Mouse (Mus musculus) hindlimb bud, embryonic 11.5 days (tissue): ENCODE results near the gene Zmat3.

Source experiments
- DNase-seq: peaks from one replicate; pipeline ENCODE4 v3.0.0-alpha.2; 2012; ENCODE audit warnings: low read depth, low spot score; ENCODE audit errors: extremely low spot score

Gene Zmat3

DNA sequence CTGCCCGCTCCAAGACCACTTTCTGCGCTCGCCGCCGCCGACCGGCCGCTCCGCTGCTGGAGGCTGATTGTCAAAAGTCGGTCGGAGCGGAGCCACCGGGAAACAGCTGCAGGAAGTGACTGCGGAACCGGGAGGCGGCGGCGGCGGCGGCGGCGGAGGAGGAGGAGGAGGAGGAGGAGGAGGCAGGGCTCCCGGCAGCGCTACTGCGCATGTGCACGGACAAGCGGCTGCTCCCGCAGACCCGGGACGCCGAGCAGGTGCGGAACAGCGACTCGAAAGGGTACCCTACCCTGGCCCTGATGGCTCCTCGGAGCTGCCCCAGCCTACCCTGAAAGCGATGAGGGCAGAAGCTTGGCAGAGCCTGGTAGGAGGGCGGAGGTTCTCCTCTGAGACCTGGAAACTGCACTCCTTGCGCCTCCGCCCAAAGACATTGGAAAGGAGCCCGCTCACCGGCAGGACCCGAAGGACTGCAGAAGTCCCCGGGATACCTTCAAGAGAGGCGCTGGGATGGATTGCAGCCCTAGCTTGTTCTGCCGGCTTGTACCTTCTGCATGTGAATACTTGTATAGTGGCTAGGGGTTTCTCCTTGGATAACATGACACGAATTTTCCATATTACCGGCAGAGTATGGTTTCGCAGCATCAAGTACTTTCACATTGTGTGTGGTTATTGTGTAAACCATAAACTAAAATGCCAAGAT lies at the start of gene Zmat3:
Gene Zmat3, minus strand, starts transcription at position 469 of the 700 bp plus-strand sequence.
- DNase-seq = no peak

DNA sequence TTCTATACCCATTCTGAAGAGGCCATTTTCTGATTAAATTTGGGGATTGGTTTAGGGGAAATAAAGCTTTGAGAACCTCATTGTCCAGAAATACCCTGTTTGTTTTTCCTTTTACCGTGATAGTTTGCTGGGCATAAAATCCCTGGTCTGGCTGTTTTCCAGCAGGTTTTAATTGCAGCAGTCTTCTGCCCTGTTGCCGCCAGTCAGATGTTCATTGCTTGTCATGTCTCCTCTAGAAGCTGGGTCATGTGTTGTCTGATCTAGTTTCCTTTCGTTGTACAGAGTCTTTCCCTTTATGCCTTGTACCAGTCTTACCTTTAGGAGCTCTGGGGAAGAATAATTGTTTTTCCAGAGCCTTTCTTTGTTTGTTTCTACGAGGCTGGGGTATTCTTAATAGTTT lies 48.6 kb upstream of the Zmat3 start:
- DNase-seq = no peak

DNA sequence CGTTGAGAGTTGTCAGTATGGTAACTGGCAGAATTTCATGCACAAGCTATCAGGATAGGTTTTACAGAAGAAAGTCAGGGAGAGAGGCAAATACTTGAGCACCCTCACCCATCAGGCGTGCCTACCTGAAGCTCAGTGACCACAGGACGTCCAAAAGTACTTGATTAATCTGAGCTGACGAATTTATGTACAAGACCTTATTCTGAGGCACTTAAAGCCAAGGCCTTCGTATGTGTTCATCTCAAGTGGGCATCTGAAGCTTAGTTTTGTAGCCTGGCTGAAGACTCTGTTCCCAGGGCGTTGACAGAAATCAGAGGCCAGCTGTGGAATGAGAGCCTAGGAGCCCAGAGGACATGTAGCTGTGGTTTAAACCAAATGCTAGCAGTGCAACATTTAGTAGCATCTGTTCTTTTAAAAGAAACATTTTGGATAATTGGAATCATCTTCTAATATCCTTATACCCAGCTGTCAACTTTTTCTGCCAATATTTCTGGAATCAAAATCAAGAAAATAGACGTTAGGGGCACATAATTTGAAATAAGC lies 46.8 kb upstream of the Zmat3 start:
- DNase-seq = no peak

DNA sequence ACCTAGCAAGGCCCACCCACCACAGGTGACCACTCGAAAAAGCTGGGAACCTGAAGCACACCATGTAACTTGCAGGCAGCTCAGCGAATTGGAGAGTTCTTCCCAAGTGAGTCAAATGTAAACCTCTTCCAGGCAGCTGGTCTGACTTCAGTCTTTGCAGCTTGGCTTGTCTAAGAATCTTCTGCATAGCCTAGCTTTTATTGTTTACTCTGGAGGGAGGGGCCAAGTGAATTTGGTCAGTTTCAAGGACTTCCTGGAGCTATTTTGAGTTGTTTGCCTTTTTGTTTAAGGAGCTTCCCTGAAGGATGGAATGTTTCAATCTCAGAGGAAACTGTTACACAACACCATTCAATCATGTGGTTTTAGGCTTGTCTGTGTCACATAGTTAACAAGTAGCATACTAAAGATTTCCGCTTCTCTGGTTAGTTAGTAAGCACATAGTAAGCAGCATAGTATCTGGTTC lies 43.0 kb upstream of the Zmat3 start:
- no peak for DNase-seq

DNA sequence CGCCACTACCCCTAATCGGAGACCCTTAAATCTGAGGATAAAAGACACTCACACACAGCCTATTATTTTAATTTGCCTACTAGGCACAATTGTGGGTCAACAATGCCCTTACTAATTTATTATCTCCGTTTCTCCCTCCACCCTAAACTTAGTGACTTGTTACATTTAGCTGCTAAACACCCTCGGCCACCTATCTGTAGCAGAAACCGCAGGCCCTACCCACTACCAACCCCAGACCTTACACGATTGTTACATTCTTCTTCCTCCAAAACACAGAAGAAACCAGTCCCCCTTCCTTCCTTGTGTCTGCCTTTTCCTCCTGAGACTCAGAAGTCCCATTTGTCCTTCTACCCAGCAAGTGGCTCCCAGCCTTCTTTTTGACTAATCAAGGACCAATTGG lies 41.0 kb upstream of the Zmat3 start:
- DNase-seq = no peak

DNA sequence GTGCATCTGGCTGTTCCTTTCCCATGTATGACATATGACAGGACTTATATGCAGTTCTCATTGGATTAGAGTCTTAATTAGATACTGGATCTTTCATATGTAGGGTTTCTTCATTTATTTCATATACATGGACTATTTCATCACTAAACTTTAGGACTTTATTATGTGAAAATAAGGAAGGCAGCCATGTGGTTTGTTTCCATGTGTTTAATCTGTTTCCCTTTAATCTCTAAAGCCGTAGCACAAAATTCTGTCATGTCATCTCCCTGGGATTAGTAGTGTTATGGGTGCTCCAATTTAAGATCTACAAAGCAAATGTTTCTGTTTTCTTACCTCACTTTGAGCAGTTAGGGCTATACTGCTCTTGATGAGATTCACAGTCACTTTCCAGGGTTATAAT lies 39.9 kb upstream of the Zmat3 start:
- DNase-seq = no peak

DNA sequence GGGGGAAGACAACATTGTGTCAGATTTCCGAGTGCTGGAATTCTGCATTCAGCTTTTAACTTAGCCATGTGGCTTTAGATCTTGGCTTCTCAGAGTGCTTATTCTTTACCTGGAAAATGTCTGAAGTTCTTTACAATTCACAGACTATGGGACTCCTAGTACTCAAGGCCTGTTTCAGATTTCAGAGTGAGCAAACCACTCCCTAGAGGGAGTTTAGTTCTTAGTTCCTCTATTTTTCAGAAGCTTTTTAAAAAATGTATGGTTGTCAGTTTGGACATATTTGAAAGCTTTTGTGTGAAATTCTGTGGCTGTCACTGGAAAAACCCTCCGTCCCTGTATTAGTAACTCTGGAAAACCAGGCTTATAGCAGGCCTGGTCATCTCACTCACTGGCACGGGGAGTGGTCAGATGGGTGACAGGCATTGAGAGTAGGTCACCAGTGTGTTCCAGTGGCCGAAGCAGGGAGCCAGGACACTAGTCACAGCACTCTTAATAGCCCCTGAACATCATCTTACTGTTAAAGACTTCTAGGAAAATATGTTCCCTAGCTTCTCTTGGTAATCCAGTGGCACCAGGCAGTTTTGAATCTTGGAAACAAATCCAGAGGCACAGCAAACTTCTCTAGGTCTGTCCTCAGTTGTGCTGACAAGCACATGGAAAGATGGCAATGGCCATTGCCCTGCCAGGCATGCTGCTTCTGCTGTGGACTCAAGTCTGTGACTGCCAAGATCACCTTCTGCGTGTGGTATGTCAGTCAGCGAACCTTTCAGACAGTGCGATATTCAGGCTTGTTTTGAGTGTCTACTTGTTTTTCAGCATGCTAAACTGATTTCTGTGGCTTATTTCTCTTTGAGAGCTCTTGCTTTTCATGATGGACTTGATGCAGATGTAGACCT lies 37.4 kb upstream of the Zmat3 start:
- no peak for DNase-seq

DNA sequence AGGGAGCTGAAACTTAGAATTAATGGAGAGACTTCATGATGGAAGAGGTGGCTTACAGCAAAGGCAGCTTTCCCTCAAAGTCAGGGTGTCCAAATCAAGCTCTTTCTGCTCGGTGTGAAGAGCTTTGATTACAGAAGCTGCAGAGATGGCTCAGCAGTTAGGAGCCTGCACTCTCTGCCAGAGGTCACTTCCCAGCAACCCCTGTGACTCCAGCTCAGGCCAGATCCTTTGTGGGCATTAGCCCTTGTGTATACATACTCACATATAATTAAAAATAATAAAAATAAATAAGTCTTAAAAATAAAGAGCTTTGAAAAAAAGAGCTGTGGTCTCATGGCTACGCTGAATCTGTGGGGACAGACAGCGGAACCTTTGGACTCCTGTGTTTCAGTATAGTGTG lies 35.8 kb upstream of the Zmat3 start:
- DNase-seq = no peak

DNA sequence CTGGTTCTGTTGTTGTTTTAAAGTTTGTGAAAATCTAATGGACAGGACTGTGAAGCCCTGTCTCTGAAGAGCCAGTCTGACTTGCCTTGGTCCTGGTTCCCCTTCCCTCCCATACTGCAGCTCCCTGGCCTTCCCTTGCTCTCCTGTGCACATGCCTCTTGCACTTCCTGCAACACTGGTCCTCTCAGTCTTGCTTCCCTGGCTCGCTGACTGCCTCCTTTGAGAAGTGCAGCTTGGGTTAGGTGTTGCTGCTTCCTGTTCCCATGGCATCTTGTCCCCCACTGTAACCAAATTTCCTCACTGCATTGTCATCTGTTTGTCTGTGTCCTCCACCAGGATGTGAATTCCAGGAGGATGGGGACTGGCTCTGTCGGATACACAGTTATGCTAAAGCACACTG lies 34.1 kb upstream of the Zmat3 start:
- no peak for DNase-seq

DNA sequence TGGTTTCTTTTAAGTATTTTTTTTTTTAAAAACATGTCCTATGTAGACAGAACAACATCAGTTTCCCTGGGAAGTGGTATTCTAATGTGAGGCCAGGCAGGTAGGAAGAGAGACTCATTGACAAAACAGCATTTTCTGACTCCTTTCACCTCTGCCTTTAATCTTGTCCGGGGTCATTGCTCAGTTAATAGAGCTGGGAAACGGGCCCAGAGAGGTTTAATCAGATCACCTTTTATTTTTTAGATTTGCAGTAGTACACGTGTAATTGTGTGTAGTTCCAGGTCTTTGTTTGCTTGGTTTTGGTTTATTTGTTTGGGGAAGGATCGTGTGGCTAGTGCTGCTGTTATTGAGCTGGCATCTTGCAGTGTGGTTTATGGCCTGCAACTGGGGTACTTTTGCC lies 33.6 kb upstream of the Zmat3 start:
- no peak for DNase-seq

DNA sequence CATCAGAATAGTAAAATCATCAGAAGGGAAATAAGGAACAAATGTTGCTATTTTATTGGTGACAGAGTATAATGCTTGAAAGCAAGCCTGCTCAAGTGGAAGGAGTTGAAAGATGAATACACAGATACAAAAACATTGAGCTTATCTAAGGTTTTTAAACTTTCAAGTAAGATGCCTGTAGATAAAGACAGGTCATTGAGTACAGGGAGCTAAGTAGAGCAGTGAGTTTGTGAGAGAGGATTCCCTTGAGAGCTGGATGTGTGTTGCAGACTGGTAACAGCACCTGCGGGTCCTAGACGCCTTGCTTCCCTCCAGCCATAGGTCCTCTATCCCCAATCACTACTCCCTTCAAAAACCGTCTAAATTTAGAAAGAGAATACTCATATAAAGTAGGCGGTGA lies 32.8 kb upstream of the Zmat3 start:
- no peak for DNase-seq

DNA sequence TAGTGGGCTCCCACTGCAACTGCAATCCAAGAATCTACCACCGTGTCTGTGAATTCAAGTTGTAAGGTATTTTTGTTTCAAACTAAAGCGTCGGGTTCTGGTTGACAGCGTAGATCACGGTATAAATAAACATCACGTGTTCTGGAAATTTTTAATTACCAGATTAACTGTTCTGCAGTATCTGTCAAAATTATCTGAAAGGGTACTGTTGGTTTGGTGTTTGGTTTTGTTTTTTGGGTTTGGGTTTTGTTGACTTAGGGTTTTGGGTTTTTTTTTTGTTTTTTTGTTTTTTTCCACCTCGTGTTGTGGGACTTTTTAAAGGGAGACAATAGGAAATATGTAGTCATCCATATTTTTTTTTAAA lies 32.3 kb upstream of the Zmat3 start:
- DNase-seq = no peak

DNA sequence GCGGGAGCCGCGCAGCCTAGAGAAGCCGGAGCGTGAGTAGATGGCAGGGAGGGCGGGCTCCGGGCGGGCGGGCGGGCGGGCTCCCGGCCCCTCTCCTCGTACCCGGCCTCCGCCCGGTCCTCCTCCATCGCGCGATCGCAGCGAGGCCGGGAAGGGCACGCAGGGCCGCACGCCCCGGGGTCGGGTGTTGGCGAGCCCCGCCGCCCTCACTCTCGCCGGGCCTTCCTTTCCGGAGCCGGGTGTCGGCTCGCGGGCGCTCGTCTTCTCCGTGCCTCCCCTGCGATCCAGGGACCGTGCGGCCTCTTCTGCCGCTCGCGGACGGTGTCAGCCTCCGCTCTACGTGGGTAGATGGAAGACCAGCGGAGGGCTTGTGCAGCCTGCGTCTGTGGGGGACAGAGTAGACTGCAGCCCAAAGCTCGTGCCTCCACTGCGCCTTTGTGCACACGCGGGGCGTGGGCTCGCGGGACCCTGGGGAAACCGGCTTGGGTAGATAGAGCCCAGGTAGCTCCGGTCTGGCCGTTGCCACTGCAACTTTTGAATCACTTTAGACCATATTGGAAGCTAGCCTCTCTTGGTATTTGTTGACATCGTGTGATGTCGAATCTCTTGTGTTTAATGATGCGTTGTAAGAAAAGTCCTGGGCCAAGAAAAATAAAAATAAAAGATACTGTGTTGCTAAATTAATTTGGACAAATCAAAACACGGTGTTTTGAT lies 31.8 kb upstream of the Zmat3 start, which contains the start of gene Pik3ca:
Gene Pik3ca, plus strand, starts transcription at position 211 of the 714 bp plus-strand sequence.
- peak; percentile 39 for DNase-seq

DNA sequence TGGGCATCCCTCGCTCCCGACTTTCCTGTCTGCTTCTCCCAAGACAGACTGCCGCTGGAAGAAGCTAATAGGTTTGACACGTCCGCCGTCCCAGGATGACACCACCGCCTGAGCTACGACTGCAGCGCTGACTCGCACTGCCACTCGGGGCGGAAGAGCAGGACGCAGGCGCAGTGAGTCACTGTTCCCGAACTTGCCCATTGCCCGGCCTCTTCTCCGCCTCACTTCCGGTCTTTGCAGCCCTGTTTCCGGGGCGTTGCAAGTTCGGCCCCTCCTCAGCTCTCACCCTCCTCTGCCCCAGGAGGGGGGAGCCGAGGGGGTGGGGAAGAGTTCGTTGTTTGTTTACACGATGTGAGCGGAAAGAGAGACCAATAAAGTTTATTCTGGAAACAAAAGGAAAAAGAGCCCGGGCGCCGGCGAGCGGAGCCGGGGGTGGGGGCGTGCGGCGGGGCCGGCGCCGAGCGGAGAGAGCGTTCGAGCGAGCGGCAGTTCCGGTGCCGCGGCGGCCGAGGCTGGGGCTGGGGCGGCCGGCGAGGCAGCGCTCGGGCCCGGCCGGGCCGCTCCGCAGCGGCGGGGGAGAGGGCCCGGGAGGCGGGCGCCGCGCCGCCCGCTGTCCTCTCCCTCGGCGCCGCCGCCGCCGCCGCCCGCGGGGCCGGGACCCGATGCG lies 31.1 kb upstream of the Zmat3 start:
- peak; percentile 92 for DNase-seq

DNA sequence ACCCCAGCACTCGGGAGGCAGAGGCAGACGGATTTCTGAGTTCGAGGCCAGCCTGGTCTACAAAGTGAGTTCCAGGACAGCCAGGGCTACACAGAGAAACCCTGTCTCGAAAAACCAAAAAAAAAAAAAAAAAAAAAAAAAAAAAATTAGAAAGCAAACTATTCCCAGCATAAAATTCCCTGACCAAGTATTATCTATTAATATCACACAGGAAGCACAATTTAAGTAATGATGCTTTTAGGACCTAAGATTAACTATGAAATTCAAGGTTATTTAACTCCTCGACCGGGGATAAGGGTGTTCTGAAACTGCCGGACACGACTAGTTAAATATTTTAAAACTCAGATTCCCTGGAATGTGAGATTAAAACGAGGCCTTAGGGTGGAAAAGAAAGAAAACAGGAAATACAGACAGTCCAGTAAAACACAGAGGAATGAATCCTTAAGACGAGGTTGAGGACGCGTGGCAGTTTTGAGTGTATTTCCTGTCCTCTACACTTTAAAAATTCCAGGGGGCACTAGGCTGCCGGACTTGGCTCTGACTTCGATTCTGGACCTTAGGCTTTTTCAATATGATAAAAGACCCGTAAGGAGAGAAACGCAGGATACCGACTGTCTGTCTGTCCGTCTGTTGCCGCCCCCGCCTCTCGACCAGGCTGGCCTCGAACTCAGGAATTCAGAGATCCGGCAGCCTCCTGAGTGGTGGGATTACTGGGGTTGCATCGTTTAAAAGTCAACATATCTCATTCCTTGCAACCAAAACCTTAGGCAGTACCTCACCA lies 30.1 kb upstream of the Zmat3 start:
- DNase-seq = no peak

DNA sequence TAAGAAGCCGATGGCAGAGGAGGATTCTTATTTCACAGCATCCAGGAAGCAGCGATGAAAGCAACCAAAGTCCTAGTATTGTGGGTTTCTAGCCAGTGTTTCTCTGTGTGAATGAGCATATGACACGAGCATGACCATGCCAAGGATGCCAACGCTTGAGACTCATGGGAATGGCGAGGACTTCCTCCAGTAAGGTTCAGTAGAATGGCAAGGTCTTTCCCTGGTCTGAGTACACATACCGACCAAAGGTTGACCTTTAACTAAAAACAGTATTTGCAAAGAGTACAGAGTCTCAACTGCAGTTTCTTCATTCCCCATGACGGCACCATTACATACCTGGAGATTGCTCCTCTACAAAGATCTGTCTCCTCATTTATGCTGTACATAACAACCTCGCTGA lies 28.2 kb upstream of the Zmat3 start:
- no peak for DNase-seq

DNA sequence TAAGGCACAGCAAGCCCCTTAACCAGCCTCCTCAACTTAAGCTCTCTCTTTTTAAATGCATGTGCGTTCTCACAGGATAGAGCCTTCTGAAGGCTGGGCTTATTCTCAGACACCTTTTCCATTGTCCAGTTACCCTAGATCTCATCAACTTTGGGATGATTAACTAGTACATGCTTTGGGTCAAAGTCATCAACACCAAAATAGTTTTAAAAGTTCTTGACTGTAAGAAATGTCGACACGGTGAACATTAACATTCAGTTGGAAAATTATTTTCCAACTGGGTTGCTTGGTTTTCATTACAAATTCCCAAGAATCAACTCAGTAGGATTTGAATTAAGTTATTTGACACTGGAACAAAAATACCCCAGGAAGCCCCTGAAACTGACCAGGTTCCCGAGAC lies 27.0 kb upstream of the Zmat3 start:
- no peak for DNase-seq

DNA sequence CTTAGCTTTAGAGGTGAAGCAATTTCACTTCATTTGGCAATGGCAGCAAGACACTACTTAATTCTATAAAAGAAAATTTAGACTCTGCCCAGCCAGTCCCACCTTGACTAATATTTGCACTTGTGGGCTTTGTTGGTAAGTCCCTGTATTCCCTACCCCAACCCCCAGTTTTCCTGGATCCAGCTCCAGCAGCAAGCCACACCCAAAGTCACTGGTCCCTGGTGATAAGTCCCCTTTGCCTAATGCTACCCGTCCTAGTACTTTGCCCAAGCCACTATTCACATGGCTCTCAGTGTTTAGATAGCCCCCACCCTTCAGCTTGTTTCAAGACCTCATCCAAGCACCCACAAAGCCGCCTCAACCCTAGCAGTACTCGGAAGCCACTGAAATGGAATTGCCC lies 15.7 kb upstream of the Zmat3 start:
- no peak for DNase-seq

DNA sequence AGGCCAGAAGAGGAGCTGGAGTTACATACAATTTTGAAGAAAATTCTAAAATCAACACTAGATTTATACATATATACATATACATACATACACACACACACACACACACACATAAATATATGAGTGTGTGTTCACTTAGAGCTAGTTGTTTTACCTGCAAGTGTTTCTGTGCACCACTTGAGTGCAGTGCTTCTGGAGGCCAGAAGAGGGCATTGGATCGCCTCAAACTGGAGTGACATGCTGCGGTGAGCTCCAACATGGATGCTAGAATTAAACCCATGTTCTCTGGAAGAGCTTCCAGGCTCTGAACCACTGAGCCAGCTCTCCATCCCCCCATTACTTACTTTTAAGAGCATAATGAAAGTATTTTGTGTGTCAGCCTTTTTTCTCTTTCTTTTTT lies 14.1 kb upstream of the Zmat3 start:
- DNase-seq = no peak

DNA sequence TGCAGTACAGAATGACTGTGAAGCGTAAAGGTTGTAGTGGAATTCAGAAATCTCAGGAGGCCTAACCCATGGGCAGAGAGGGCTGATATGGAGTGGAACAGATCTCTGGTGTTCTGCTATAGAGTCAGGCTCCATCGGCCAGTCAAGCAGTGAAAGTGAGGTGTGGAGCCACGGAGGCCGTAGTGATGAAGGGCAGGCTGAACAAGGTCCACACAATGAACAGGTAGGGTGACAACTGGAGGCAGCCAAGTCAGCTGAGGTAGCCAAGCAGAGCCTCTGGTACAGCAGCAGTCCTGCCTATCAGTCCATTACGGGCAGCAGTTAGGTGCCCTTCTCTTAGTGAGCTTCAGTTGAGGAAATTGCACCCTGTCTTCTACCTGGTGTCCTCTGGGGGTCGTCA lies 7.4 kb upstream of the Zmat3 start:
- no peak for DNase-seq
